Mouse (Mus musculus) cerebellum, adult 2 months (tissue): ENCODE data around the gene Scn2b. TPM values are rescaled to one million over a fixed set of nuclear protein-coding genes. Genes with fewer than 3 reads are reported as not detected.

Source experiments
- DNase-seq, 2 experiments: peaks; one replicate each; pipeline ENCODE4 v3.0.0; 2021
- H3K27ac ChIP-seq: fragments of 200-500 bp; 2 replicates; pipeline ENCODE4 v1.5.1; 2012; ENCODE audit warnings: low read length, control low read depth, inconsistent platforms; ENCODE audit not compliant: insufficient read depth
- H3K27me3 ChIP-seq: fragments of 200-500 bp; 2 replicates; pipeline ENCODE4 v1.6.1; 2012; ENCODE audit warnings: inconsistent platforms, mild to moderate bottlenecking, low read length, moderate library complexity; ENCODE audit not compliant: control insufficient read depth, insufficient read depth
- H3K4me1 ChIP-seq: fragments of 200-500 bp; 2 replicates; pipeline ENCODE4 v1.6.1; 2011; ENCODE audit warnings: low read length; ENCODE audit not compliant: control insufficient read depth, insufficient read depth
- H3K4me3 ChIP-seq: fragments of 200-500 bp; replicated peaks from 2 replicates; pipeline ENCODE3; 2011; ENCODE audit warnings: mild to moderate bottlenecking, low read depth, low read length, control low read depth; ENCODE audit not compliant: insufficient read depth
- CTCF ChIP-seq: fragments of 200-500 bp; IDR thresholded peaks from 2 replicates; pipeline ENCODE4 v1.5.1; 2011; ENCODE audit warnings: low read depth, mild to moderate bottlenecking, control low read depth, low read length, moderate library complexity, borderline replicate concordance; ENCODE audit not compliant: insufficient read depth
- POLR2A ChIP-seq: fragments of 200-500 bp; IDR thresholded peaks from 2 replicates; pipeline ENCODE4 v1.6.1; 2011; ENCODE audit warnings: low read length, control low read depth, borderline replicate concordance; ENCODE audit not compliant: insufficient read depth
- WGBS: fragments of 180-500 bp; shearing (Covaris S2); methylation state at CpG from one replicate; pipeline ENCODE4 v1.1.7; 2018; 5-methylcytosine and 5-hydroxymethylcytosine counted together
- polyA plus RNA-seq: library from polyadenylated mRNA; depleted of rRNA; stranded (reverse); fragments of >200 nt; gene quantifications from 2 replicates; pipeline ENCODE4 v1.2.3, GENCODE M21; 2012; rRNA removed

The Scn2b gene
- 151 and 165 TPM in 2 replicates for polyA plus RNA-seq

DNA sequence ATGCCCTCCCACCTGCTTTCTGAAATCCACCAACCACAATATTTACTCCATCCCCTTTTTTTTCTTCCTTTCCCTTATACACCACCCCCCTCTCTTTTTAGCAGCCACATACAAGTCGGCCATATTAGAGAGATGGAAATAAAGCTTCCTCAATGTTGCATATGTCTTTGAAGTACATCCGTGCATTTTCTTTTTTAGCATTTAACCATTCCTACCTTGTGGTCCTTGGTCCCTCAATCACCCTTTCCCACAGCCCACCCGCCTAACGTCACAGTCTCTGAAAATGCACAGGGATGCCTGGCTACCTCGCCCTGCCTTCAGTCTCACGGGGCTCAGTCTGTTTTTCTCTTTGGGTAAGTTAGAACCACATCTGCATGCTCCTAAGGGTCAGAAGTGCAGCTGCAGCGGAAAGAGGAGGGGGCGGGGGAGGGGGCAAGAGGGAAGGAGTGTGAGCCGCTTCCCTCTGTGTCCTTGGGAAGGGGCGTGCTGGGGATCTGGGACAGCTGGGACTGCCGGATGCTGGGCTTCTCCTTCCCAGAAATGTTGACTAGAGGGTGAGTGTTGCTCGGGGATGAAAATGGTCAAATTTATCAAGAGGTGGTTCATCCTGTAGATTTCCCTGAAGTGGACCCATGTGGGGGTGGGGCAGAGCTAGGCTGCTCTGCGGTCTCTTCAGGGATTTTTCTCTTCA, at the start of gene Scn2b:
Gene Scn2b, plus strand, starts transcription at position 42 of the 691 bp plus-strand sequence.
- WGBS = under 1% methylated on average over 13 of the region's 13 CpGs
- peak; percentile 66 to 76 for DNase-seq
- peaks cover 25% of the 10 kb centered on the region for H3K4me1 ChIP-seq
- H3K4me3 ChIP-seq = peak within 1 kb of the TSS; percentile 100
- TF ChIP-seq CTCF (no peak), POLR2A (peak; percentile 47; the same call in 1 of the 2 replicates)
- H3K27me3 ChIP-seq = no peaks in the 10 kb centered on the region
- peak within 1 kb of the TSS; percentile 100 for H3K27ac ChIP-seq

DNA sequence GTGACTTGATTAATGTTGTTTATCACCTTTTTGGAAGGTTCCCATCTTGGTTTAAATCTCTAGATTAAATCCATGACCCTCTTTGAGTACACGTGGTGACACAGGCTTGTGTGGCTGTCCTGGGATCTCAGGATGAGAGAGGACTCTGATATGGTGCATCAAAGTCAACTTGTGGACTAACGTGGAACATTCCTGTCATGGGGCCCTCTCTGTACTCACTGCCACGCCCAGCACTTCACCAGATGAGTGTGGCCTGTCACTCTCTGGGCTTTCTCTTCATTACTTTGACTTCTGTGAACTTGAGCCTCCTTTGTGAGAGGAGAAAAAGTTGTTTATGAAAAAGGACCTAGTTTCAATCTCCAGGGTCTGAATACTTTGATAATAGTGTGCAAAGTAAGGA, 45.8 kb upstream of the Scn2b start:
- TF ChIP-seq CTCF (no peak), POLR2A (no peak)
- WGBS = 59% methylated on average over 3 of the region's 3 CpGs
- no peak for DNase-seq
- Histone ChIP-seq H3K4me1 (no peaks in the 10 kb centered on the region; the same call in 1 of the 2 replicates), H3K27ac (no peak overlapping the region), H3K27me3 (no peaks in the 10 kb centered on the region; the same call in 1 of the 2 replicates), H3K4me3 (no peak overlapping the region)

- Histone ChIP-seq H3K27ac (no peak overlapping the region), H3K4me1 (peaks cover 2% of the 10 kb centered on the region; the same call in 1 of the 2 replicates), H3K27me3 (no peaks in the 10 kb centered on the region; the same call in 1 of the 2 replicates), H3K4me3 (no peak overlapping the region)
- no peak for TF ChIP-seq POLR2A
- no peak for TF ChIP-seq CTCF
- no peak for DNase-seq
- 74% methylated on average over 3 of the region's 3 CpGs for WGBS
These were observed 39.7 kb upstream of the Scn2b start for GRCm38 (mm10) chr9:45077859-45078258.

DNA sequence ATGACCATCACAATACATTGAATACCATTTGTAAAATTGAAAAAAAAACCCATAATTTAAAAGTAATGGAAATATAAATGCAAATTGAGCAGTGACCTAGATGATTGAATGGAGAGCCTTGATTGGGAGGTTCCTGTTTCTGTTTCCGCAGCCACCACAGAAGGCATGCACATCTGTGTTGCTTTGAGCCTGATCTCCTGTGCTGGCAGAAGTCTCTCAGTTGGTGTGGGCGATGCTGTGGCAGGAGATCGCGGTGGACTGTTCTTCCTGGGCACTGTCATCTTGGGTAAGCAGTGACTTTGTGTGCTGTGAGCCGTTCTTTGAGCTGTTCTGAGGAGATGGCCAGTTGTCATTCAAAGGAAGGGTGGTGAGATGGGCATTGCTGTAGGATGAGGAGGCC, 38.6 kb upstream of the Scn2b start, which contains the start of gene Jaml:
Gene Jaml, plus strand, starts transcription at position 173 of the 400 bp plus-strand sequence.
- WGBS = 85% methylated on average over 5 of the region's 5 CpGs
- DNase-seq = no peak
- Histone ChIP-seq H3K27ac (no peak within 1 kb of the TSS), H3K4me1 (peaks cover 8% of the 10 kb centered on the region), H3K27me3 (no peaks in the 10 kb centered on the region; the same call in 1 of the 2 replicates), H3K4me3 (no peak within 1 kb of the TSS)
- no peak for TF ChIP-seq CTCF

DNA sequence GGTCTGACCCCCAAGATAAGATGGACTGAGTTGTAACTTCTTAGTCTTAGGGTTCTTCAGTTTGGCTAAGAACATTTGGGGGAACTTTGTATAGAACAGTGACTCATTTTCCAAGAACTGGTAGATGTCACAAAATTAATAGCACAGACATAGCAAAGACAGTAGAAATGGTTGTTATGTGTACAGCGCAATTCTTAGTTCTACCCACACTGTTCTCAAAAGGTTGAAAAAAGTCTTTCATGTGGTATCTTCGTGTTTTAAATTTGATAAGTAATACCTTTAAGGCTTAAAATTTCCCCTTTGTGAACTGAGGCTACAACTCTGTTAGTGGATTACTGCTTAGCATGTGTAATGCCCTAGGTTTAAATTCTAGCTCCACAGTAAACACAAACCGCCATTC, 34.5 kb upstream of the Scn2b start:
- Histone ChIP-seq H3K4me1 (peaks cover 41% of the 10 kb centered on the region), H3K27me3 (no peaks in the 10 kb centered on the region), H3K27ac (no peak overlapping the region), H3K4me3 (no peak overlapping the region)
- no peak for DNase-seq
- TF ChIP-seq POLR2A = no peak
- no peak for TF ChIP-seq CTCF
- WGBS = 92% methylated on average over 3 of the region's 3 CpGs

GRCm38 (mm10) chr9:45084556-45084955, 33.0 kb upstream of the Scn2b start:
- Histone ChIP-seq H3K4me3 (no peak overlapping the region), H3K27me3 (no peaks in the 10 kb centered on the region), H3K4me1 (peaks cover 44% of the 10 kb centered on the region), H3K27ac (peak overlapping the region; percentile 94)
- no peak for DNase-seq
- TF ChIP-seq POLR2A (no peak), CTCF (no peak)
- 43% methylated on average over 5 of the region's 5 CpGs for WGBS

DNA sequence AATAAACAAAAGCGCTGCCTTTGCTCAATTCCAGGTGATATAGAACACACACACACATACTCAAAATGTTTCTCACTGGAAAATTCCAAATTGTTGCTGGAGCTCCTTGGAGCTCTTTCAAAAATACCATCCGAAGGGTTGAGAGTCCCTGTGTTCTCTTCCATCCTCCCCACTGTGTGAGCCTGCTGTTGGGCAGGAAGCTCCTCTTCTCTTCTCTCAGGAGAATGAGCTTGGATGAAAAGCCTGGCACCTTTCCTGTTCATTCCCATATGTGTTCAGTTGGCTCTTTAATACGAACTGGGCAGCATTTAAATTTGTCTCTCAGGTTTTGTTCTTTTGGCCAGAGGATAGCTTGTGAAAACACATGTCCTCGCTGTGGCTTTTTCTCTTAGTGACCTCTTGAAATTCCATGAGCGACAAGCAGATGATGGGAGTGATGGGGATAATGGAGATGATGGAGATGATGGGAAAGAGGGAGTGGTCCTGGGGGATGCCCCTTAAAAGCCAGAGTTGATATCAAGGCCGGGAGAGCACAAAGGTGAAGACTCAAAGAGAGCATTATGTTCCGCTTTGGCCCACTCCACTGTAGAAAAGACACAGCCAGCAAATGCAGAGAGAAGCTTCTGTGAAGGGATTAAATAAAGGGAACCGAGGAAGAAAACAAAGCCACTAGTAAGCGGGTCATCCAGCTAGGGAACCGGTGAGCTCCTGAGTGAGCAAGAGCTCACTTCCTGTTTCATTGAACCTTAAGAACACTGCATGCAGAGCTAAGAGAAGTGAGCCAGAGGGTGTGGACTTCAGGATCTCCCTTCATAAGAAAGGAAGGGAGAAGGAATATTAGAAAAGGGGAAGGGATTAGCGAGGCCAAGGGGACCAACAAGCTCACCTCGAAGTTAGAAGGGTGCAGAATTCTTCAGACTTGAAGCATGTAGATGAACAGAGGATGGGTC, 31.6 kb upstream of the Scn2b start:
- Histone ChIP-seq H3K4me1 (peaks cover 44% of the 10 kb centered on the region), H3K4me3 (no peak overlapping the region), H3K27me3 (no peaks in the 10 kb centered on the region), H3K27ac (peak overlapping the region; percentile 94)
- peak; percentile 82 to 98 for DNase-seq
- TF ChIP-seq CTCF (no peak), POLR2A (peak; percentile 41; the same call in 1 of the 2 replicates)
- WGBS = 17% methylated on average over 12 of the region's 12 CpGs

- Histone ChIP-seq H3K4me1 (peaks cover 44% of the 10 kb centered on the region), H3K4me3 (no peak overlapping the region), H3K27ac (peak overlapping the region; percentile 89; the same call in 1 of the 2 replicates), H3K27me3 (no peaks in the 10 kb centered on the region)
- TF ChIP-seq POLR2A = no peak
- TF ChIP-seq CTCF = no peak
- no peak for DNase-seq
These were observed 29.5 kb upstream of the Scn2b start for GRCm38 (mm10) chr9:45088040-45088439.
